Mouse (Mus musculus): Measurements from ENCODE around the gene Acox2.

DNA sequence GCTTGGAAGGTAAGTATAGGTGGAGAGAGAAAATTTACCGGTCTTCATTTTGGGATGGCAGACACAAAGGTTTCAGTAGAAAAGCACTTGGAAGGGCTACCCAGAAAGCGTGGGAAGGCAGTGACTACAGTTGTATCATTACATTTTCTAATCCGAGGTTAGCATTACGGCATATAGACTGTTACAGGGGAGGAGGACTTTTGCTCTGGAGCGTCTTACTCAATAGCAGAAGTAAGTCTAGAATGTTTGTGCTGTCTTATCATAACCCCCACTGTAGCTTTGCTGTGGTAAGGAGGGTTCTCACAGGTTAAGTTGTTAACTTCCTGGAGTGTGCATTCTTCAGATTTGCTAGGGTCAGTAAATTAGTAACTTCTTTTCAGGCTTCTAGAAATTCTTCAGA is 43.1 kb downstream of the Acox2 start:
- TF ChIP-seq CTCF (IDR thresholded peaks at IDR 0.05; ENCODE audit: control insufficient read depth, insufficient read depth, insufficient read length) (no peak), MAX (IDR thresholded peaks at IDR 0.05) (no peak)
